Mouse (Mus musculus) CH12.LX (cell line): Measurements from ENCODE around the gene Fgfr2.

Experiments used
- CHD2 ChIP-seq: IDR thresholded peaks from 2 replicates; pipeline ENCODE4 v1.6.1; 2011; ENCODE audit warnings: low read length, improper control_type of control experiment
- CTCF ChIP-seq, 2 experiments: IDR thresholded peaks in 1 of 2; conservative IDR thresholded peaks in 1 of 2; 2 replicates each; pipeline ENCODE4 v1.5.1; 2011 to 2012; ENCODE audit warnings: low read depth in 2 of 2, low read length in 2 of 2, improper control_type of control experiment in 1 of 2, inconsistent platforms in 1 of 2, mild to moderate bottlenecking in 1 of 2, moderate library complexity in 1 of 2
- POLR2A ChIP-seq: IDR thresholded peaks from 2 replicates; pipeline ENCODE4 v1.6.1; 2011; ENCODE audit warnings: low read depth, mild to moderate bottlenecking, improper control_type of control experiment, low read length

GRCm38 (mm10) chr7:133113185-133113895 is 9.8 kb downstream of the Fgfr2 start:
- TF ChIP-seq POLR2A = no peak
- no peak for TF ChIP-seq CHD2
- peak in 1 of 2 experiments; percentile 15; a peak in 1 of 4 replicates for TF ChIP-seq CTCF (conservative IDR thresholded peaks at IDR 0.05 in 1 of 2, IDR thresholded peaks at IDR 0.05 in 1 of 2; ENCODE audit: low read depth in 2 of 2, low read length in 2 of 2)
